Mouse (Mus musculus): ENCODE measurements around the gene Efna3. TPM values are rescaled to one million over a fixed set of nuclear protein-coding genes. Genes with fewer than 3 reads are reported as not detected.
A peak's percentile ranks its signal among the peaks of the same experiment; 100 is the strongest.

Gene Efna3
- polyA plus RNA-seq, 1 experiment from 2014 or later = 6.4 TPM

GRCm38 (mm10) chr3:89320581-89321182 is 2.1 kb downstream of the Efna3 start:
- H3K36me3 ChIP-seq (ENCODE audit: control insufficient read depth, insufficient read depth, low read length) = no peaks in the 10 kb centered on the region
- peaks cover 70% of the 10 kb centered on the region for H3K27me3 ChIP-seq (ENCODE audit: control insufficient read depth, insufficient read depth, low read length)
- H3K9ac ChIP-seq (ENCODE audit: low read length) = peak overlapping the region; percentile 64
- H3K27ac ChIP-seq (ENCODE audit: low read depth, low read length) = peak overlapping the region; percentile 59
- H3K4me3 ChIP-seq (ENCODE audit: low read depth, low read length) = peak overlapping the region; percentile 52
- no peaks in the 10 kb centered on the region for H3K9me3 ChIP-seq (ENCODE audit: control insufficient read depth, low read length)
- DNase-seq (ENCODE audit: low spot score, missing footprints) (peak; percentile 95), ATAC-seq (ENCODE audit: low FRiP score) (peak; percentile 17)
- H3K4me2 ChIP-seq = peak overlapping the region; percentile 95
- H3K4me1 ChIP-seq (ENCODE audit: control insufficient read depth, insufficient read depth, low read length) = peaks cover 47% of the 10 kb centered on the region
- 1% methylated on average over 41 of the region's 41 CpGs for WGBS

- no peak for ATAC-seq (ENCODE audit: low FRiP score)
- Histone ChIP-seq H3K27ac (ENCODE audit: low read depth, low read length) (no peak overlapping the region; the same call in 1 of the 2 replicates), H3K9me3 (ENCODE audit: control insufficient read depth, low read length) (no peaks in the 10 kb centered on the region), H3K4me1 (ENCODE audit: control insufficient read depth, insufficient read depth, low read length) (peaks cover 56% of the 10 kb centered on the region), H3K4me3 (ENCODE audit: low read depth, low read length) (peak overlapping the region; percentile 34), H3K9ac (ENCODE audit: low read length) (peak overlapping the region; percentile 52), H3K27me3 (ENCODE audit: control insufficient read depth, insufficient read depth, low read length) (peaks cover 71% of the 10 kb centered on the region), H3K36me3 (ENCODE audit: control insufficient read depth, insufficient read depth, low read length) (no peaks in the 10 kb centered on the region), H3K4me2 (peak overlapping the region; percentile 95)
- peak; percentile 93 for DNase-seq (ENCODE audit: low spot score, missing footprints)
- 4% methylated on average over 58 of the region's 58 CpGs for WGBS
These were observed 3.0 kb downstream of the Efna3 start for GRCm38 (mm10) chr3:89319591-89320350.

DNA sequence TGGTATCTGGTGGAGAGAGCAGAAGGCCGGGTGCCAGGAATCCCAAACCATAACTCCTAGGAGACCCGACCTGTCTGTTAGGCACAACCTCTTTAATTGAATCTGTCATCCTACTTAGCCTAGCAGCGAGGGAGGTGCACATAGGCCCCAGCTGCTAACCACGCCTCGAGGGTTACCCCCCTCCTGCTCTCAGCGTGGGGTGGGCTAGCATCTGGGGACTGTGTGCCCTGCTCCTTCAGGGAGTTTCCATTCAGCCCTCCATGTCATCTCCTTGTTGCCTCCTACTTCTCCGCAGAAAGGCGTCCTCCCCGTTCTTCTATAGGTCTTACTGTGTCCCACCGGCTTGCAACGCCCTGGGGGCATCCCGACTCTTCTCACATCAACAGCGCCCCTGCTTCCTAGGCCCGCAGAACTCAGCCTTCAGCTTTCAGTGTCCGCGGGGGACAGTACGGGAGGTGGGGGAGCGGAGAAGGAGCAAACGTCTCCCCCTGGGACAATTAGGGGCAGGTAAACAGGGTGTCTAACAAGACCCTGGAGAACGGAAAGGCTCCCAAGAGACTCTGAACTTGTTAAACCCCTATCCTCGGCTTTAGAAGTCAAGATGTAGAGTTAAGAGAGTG is 3.7 kb downstream of the Efna3 start:
- no peaks in the 10 kb centered on the region for H3K9me3 ChIP-seq (ENCODE audit: control insufficient read depth, low read length)
- H3K27ac ChIP-seq (ENCODE audit: low read depth, low read length) = no peak overlapping the region; the same call in 1 of the 2 replicates
- H3K27me3 ChIP-seq (ENCODE audit: control insufficient read depth, insufficient read depth, low read length) = peaks cover 71% of the 10 kb centered on the region
- no peaks in the 10 kb centered on the region for H3K36me3 ChIP-seq (ENCODE audit: control insufficient read depth, insufficient read depth, low read length)
- peak overlapping the region; percentile 52; the same call in 1 of the 2 replicates for H3K9ac ChIP-seq (ENCODE audit: low read length)
- 8% methylated on average over 21 of the region's 21 CpGs for WGBS
- H3K4me1 ChIP-seq (ENCODE audit: control insufficient read depth, insufficient read depth, low read length) = peaks cover 56% of the 10 kb centered on the region
- DNase-seq (ENCODE audit: low spot score, missing footprints) (no peak), ATAC-seq (ENCODE audit: low FRiP score) (no peak)
- peak overlapping the region; percentile 95 for H3K4me2 ChIP-seq
- peak overlapping the region; percentile 34 for H3K4me3 ChIP-seq (ENCODE audit: low read depth, low read length)

DNA sequence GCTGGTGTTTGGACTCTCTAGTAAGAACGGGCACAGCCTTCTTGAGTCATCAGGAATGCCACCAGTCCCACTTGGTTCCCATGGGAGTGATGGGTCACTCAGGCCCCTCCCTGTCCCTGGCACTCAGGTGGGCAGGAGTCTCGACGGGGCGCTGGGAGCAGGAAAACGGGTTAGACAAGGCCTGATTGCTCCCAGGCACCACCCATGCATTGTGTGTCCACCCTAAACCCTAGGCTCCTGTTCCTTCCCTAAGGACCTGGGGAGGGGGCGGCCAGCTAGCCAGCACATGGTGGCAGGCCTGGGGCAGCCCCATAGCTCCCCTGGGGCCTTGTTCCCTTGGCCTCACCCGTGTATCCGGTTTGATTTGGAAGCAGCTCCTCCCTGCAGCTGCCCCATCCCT is 4.4 kb downstream of the Efna3 start:
- Histone ChIP-seq H3K4me3 (ENCODE audit: low read depth, low read length) (no peak overlapping the region), H3K4me1 (ENCODE audit: control insufficient read depth, insufficient read depth, low read length) (peaks cover 56% of the 10 kb centered on the region), H3K9me3 (ENCODE audit: control insufficient read depth, low read length) (no peaks in the 10 kb centered on the region), H3K27me3 (ENCODE audit: control insufficient read depth, insufficient read depth, low read length) (peaks cover 71% of the 10 kb centered on the region), H3K9ac (ENCODE audit: low read length) (no peak overlapping the region), H3K27ac (ENCODE audit: low read depth, low read length) (no peak overlapping the region), H3K36me3 (ENCODE audit: control insufficient read depth, insufficient read depth, low read length) (no peaks in the 10 kb centered on the region), H3K4me2 (no peak overlapping the region)
- no peak for DNase-seq (ENCODE audit: low spot score, missing footprints)
- no peak for ATAC-seq (ENCODE audit: low FRiP score)
- WGBS = 71% methylated on average over 8 of the region's 8 CpGs

GRCm38 (mm10) chr3:89317246-89317645 is 5.5 kb downstream of the Efna3 start:
- H3K4me3 ChIP-seq (ENCODE audit: low read depth, low read length) = no peak overlapping the region
- H3K9ac ChIP-seq (ENCODE audit: low read length) = no peak overlapping the region
- no peaks in the 10 kb centered on the region for H3K36me3 ChIP-seq (ENCODE audit: control insufficient read depth, insufficient read depth, low read length)
- H3K9me3 ChIP-seq (ENCODE audit: control insufficient read depth, low read length) = no peaks in the 10 kb centered on the region
- DNase-seq (ENCODE audit: low spot score, missing footprints) (no peak), ATAC-seq (ENCODE audit: low FRiP score) (no peak)
- peak overlapping the region; percentile 17; the same call in 1 of the 2 replicates for H3K4me2 ChIP-seq
- peaks cover 62% of the 10 kb centered on the region for H3K27me3 ChIP-seq (ENCODE audit: control insufficient read depth, insufficient read depth, low read length)
- peaks cover 52% of the 10 kb centered on the region for H3K4me1 ChIP-seq (ENCODE audit: control insufficient read depth, insufficient read depth, low read length)
- 47% methylated on average over 6 of the region's 6 CpGs for WGBS
- no peak overlapping the region for H3K27ac ChIP-seq (ENCODE audit: low read depth, low read length)

DNA sequence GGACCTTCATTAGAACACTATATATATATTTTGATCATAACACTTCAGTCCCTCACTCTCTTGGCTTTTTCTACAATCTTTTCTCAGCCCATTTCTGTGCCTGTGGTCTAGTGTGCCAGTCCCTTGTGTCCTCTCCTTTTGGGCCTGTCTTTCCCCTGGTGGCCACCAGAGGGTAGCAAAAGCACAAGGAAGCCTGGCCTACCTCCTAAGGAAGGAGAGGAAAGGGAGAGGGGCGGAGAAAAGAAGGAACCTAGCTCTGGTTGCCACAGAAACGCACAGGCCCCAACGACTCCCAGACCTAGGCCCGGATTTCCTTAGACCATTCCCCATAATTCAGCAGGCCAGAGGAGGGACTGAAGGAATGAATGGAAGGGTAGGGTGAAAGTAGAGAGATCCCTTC is 5.9 kb downstream of the Efna3 start:
- Histone ChIP-seq H3K9me3 (ENCODE audit: control insufficient read depth, low read length) (no peaks in the 10 kb centered on the region), H3K4me3 (ENCODE audit: low read depth, low read length) (no peak overlapping the region), H3K36me3 (ENCODE audit: control insufficient read depth, insufficient read depth, low read length) (no peaks in the 10 kb centered on the region), H3K27ac (ENCODE audit: low read depth, low read length) (no peak overlapping the region), H3K27me3 (ENCODE audit: control insufficient read depth, insufficient read depth, low read length) (peaks cover 58% of the 10 kb centered on the region), H3K4me2 (peak overlapping the region; percentile 17; the same call in 1 of the 2 replicates), H3K4me1 (ENCODE audit: control insufficient read depth, insufficient read depth, low read length) (peaks cover 48% of the 10 kb centered on the region), H3K9ac (ENCODE audit: low read length) (no peak overlapping the region)
- ATAC-seq (ENCODE audit: low FRiP score) = peak; percentile 33
- DNase-seq (ENCODE audit: low spot score, missing footprints) = peak; percentile 99
- WGBS = 0% methylated on average over 4 of the region's 4 CpGs

DNA sequence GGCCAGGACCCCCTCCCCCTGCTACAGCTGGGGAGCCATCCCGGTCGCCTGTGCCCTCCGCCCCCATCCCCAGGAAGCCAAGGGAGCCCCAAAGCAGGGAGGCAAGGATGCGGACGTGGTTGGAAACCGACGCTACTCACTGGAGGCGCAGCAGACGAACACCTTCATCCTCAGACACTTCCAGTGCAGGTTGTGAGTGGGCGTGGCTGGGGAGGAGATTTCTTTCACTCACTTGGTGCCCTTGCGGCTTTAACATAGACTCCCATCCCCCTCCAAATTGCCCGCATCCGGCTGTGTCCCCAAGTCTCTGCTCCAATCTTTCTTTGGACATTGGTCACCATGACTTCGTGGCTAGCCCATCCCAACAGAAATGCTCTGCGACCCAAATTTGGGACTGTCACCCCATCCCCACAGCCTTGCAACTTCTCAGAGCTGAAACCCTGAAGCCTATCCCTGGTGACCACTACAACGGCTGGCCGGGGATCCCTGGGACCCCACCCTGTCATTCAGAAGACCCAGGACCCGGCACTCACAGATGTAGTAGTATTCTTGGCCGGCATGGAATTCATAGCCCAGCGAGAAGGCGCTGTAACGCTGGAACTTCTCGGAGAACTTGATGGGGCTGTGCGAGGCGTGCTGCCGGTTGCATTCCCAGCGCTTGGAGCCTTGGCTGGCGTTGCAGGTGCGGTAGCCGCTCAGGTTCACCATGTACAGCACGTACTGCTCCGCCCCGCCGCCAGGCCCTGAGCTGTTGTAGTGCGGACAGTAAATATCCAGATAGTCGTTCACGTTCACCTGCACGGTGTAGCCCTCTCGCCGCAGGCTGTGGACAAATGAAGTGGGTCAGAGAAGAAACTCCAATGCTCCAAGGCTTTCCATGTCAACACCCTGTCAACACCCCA is 6.6 kb downstream of the Efna3 start:
- DNase-seq (ENCODE audit: low spot score, missing footprints) (peak; percentile 94), ATAC-seq (ENCODE audit: low FRiP score) (peak; percentile 2; the same call in 1 of the 2 replicates)
- H3K4me2 ChIP-seq = peak overlapping the region; percentile 66
- no peak overlapping the region; the same call in 1 of the 2 replicates for H3K9ac ChIP-seq (ENCODE audit: low read length)
- WGBS = 8% methylated on average over 40 of the region's 40 CpGs
- no peaks in the 10 kb centered on the region for H3K9me3 ChIP-seq (ENCODE audit: control insufficient read depth, low read length)
- peak overlapping the region; percentile 33 for H3K4me3 ChIP-seq (ENCODE audit: low read depth, low read length)
- peaks cover 51% of the 10 kb centered on the region for H3K27me3 ChIP-seq (ENCODE audit: control insufficient read depth, insufficient read depth, low read length)
- H3K36me3 ChIP-seq (ENCODE audit: control insufficient read depth, insufficient read depth, low read length) = no peaks in the 10 kb centered on the region
- no peak overlapping the region for H3K27ac ChIP-seq (ENCODE audit: low read depth, low read length)
- peaks cover 41% of the 10 kb centered on the region for H3K4me1 ChIP-seq (ENCODE audit: control insufficient read depth, insufficient read depth, low read length)

DNA sequence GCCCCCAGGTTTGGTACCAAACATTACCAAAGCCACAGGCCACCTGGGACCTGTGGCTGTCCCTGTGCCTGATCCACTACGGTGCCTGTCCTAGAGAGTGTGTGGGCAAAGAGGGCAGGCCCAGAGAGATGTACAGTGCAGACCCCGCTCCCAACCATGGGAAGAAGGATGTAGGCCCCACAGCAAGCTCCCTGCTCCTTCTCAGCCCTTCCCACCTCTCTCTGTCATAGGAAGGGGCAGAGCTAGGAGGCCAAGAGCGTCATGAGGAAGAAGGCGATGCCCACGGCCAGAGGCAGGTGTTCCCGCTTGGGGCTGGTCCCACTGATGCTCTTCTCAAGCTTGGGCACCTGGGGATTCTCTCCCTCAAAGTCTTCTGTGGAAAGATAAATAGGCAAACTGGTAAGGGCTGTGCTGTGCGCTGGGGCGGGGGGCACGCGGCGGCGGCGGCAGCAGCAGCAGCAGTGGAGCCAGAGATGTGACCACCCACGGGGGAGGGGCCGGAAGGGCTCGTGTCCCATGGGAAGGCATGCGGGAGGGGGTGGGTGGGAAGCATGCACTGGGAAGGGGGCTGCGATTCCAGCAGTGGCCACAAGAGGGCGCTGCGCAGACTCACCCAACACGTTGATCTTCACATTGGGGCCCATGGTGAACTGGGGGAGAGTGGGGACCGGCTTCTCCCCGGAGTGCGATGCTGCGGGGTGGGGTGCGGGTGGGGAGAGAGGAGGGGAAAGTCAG is 7.4 kb downstream of the Efna3 start:
- peaks cover 33% of the 10 kb centered on the region for H3K4me1 ChIP-seq (ENCODE audit: control insufficient read depth, insufficient read depth, low read length)
- peak overlapping the region; percentile 66 for H3K4me2 ChIP-seq
- peak overlapping the region; percentile 63 for H3K9ac ChIP-seq (ENCODE audit: low read length)
- DNase-seq (ENCODE audit: low spot score, missing footprints) (peak; percentile 100), ATAC-seq (ENCODE audit: low FRiP score) (peak; percentile 45)
- H3K27ac ChIP-seq (ENCODE audit: low read depth, low read length) = no peak overlapping the region
- peaks cover 43% of the 10 kb centered on the region for H3K27me3 ChIP-seq (ENCODE audit: control insufficient read depth, insufficient read depth, low read length)
- H3K4me3 ChIP-seq (ENCODE audit: low read depth, low read length) = peak overlapping the region; percentile 33
- 8% methylated on average over 25 of the region's 26 CpGs for WGBS
- H3K9me3 ChIP-seq (ENCODE audit: control insufficient read depth, low read length) = no peaks in the 10 kb centered on the region
- H3K36me3 ChIP-seq (ENCODE audit: control insufficient read depth, insufficient read depth, low read length) = no peaks in the 10 kb centered on the region
